Mouse (Mus musculus) heart, embryonic 11.5 days (tissue): ENCODE data around the gene Rgs7. TPM values are rescaled to one million over a fixed set of nuclear protein-coding genes. Genes with fewer than 3 reads are reported as not detected.

ENCODE experiments used
- ATAC-seq: fragments of 200-750 bp; cut with Nextera tagmentation; replicated peaks from 2 replicates; pipeline ENCODE4 v1.8.0; 2017; ENCODE audit warnings: moderate library complexity; ENCODE audit not compliant: insufficient number of reproducible peaks, low FRiP score, low TSS enrichment
- H3K27ac ChIP-seq: fragments of 300-500 bp; sonication (generic); 2 replicates; pipeline ENCODE4 v1.5.1; 2014; ENCODE audit warnings: mild to moderate bottlenecking, low read depth, low read length
- H3K27me3 ChIP-seq: fragments of 300-500 bp; sonication (generic); 2 replicates; pipeline ENCODE4 v1.6.1; 2014; ENCODE audit warnings: mild to moderate bottlenecking, low read length, mixed read lengths; ENCODE audit not compliant: control insufficient read depth, insufficient read depth
- H3K36me3 ChIP-seq: fragments of 300-500 bp; sonication (generic); 2 replicates; pipeline ENCODE4 v1.6.1; 2014; ENCODE audit warnings: mild to moderate bottlenecking, low read length, moderate library complexity, mixed read lengths; ENCODE audit not compliant: control insufficient read depth, insufficient read depth
- H3K4me1 ChIP-seq: fragments of 300-500 bp; sonication (generic); 2 replicates; pipeline ENCODE4 v1.6.1; 2014; ENCODE audit warnings: low read length; ENCODE audit not compliant: control insufficient read depth, insufficient read depth
- H3K4me2 ChIP-seq: fragments of 300-500 bp; sonication (generic); 2 replicates; pipeline ENCODE4 v1.6.1; 2014; ENCODE audit warnings: mild to moderate bottlenecking, moderate library complexity
- H3K4me3 ChIP-seq: fragments of 300-500 bp; sonication (generic); 2 replicates; pipeline ENCODE4 v1.5.1; 2014; ENCODE audit warnings: low read depth, low read length
- H3K9ac ChIP-seq: fragments of 300-500 bp; sonication (generic); 2 replicates; pipeline ENCODE4 v1.6.1; 2014; ENCODE audit warnings: mild to moderate bottlenecking, low read depth, low read length, moderate library complexity
- H3K9me3 ChIP-seq: fragments of 300-500 bp; sonication (generic); replicated peaks from 2 replicates; pipeline ENCODE4 v1.6.1; 2016; ENCODE audit warnings: low read length; ENCODE audit not compliant: control insufficient read depth
- WGBS: fragments of 180-500 bp; shearing (Covaris S2); extraction: QIAGEN DNeasy Blood & Tissue Kit; methylation state at CpG from one replicate; pipeline ENCODE4 v1.1.7; 2014; ENCODE audit not compliant: insufficient replicate concordance; 5-methylcytosine and 5-hydroxymethylcytosine counted together
- polyA plus RNA-seq: library from polyadenylated mRNA; unstranded; fragments of >200 nt; fragmentation: Nextera tagmentation; extraction: Ambion mirVana; gene quantifications from 2 replicates; pipeline ENCODE4 v1.2.1, GENCODE M21; 2014

Rgs7 gene
- polyA plus RNA-seq, 1 experiment from 2014 or later = 0.57 TPM

DNA sequence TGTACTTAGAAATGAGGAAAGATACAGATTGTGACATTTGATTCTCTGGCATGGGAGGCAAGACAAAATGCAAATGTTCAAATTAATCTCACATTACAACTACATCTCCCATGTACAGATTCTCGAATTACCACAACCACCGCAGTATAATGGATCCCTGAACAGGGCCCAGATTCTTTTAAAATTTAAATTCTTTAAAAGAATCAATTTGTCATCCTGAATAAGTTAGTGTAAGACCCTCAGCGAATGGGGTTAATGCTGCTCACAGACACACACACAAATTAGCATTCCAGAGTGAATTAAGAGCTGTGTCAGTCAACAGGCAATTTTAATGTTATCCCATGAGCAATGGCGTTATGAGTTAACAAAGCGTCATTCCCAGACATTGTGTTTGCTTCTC is 44.3 kb downstream of the Rgs7 start:
- H3K9me3 ChIP-seq = no peaks in the 10 kb centered on the region
- H3K27ac ChIP-seq = no peak overlapping the region
- H3K36me3 ChIP-seq = no peaks in the 10 kb centered on the region
- ATAC-seq = no peak
- no peaks in the 10 kb centered on the region for H3K4me1 ChIP-seq
- H3K9ac ChIP-seq = no peak overlapping the region
- 82% methylated on average over 5 of the region's 5 CpGs for WGBS
- no peak overlapping the region for H3K4me3 ChIP-seq
- H3K27me3 ChIP-seq = no peaks in the 10 kb centered on the region
- H3K4me2 ChIP-seq = no peak overlapping the region

DNA sequence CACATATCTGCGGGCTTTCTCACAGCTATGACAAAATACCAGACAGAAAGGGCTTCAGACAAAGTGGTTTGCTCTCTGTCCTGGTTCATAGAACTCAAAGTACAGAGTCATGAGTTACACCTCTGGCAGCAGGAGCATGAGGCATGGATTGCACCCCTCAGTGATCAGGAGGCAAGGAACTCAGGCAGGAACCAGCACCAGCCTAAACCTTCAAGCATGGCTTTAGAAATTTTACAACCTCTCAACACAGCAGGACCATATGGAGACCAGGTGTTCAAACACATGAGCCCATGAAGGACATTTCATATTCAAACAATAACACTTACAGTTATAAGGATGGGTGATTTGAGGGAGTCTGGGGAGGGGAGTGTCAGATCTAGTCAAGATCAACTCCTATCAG is 49.4 kb downstream of the Rgs7 start:
- Histone ChIP-seq H3K27ac (no peak overlapping the region), H3K4me1 (no peaks in the 10 kb centered on the region), H3K27me3 (no peaks in the 10 kb centered on the region), H3K9me3 (no peaks in the 10 kb centered on the region), H3K4me3 (no peak overlapping the region), H3K4me2 (no peak overlapping the region), H3K36me3 (no peaks in the 10 kb centered on the region), H3K9ac (no peak overlapping the region)
- no peak for ATAC-seq
- WGBS = 74% methylated on average over 1 of the region's 1 CpGs

DNA sequence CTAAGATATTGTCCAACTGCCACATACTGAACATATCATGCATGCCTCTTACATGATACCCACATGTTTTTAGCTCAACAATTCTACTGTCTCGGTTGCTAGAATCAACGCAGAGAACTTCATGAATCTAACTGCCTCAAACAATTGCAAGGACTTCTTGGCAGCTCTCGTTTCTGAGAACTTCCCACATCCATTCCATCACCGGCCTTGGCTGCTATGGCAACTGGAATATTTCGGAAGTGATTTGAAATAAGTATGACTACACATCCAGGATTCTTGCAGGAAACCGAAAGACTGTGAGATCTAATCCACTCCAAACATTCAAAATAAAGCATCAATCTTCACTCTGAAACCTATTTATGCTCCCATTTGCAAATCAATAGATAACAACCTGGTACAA is 50.3 kb downstream of the Rgs7 start:
- Histone ChIP-seq H3K9ac (no peak overlapping the region), H3K4me1 (no peaks in the 10 kb centered on the region), H3K4me3 (no peak overlapping the region), H3K36me3 (no peaks in the 10 kb centered on the region), H3K27me3 (no peaks in the 10 kb centered on the region), H3K27ac (no peak overlapping the region), H3K4me2 (no peak overlapping the region), H3K9me3 (no peaks in the 10 kb centered on the region)
- 83% methylated on average over 6 of the region's 6 CpGs for WGBS
- ATAC-seq = no peak

DNA sequence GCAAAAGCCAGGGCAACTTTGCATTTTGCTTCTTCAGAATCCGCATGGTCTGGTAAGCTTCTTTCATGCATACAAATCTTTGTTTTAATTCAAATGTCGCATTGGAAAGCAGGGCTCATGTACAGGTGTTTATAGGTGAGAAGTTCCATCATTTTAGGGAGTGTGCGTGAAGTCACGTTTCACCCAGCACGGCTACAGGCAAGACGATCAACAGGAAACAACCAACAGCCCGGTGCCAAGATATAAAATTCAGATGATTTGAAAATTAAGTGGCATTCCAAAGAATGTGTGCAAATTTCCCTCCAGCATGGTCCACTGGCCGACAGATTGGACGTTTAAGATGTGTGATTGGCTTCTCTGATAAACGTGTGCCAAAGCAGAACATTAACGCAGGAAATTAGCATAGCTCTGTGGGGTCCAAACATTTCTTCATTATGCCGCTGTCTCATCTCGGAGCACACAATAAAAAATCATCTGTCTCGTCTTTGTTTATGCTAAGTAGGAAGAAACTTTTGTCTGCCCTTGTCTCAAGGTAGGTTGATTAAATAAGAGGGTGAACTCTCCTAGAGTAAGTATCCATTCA is 58.6 kb downstream of the Rgs7 start:
- no peak overlapping the region for H3K4me2 ChIP-seq
- no peak for ATAC-seq
- H3K4me3 ChIP-seq = no peak overlapping the region
- 84% methylated on average over 14 of the region's 14 CpGs for WGBS
- H3K27me3 ChIP-seq = no peaks in the 10 kb centered on the region
- H3K36me3 ChIP-seq = no peaks in the 10 kb centered on the region
- no peak overlapping the region for H3K9ac ChIP-seq
- no peaks in the 10 kb centered on the region for H3K4me1 ChIP-seq
- H3K27ac ChIP-seq = no peak overlapping the region
- no peaks in the 10 kb centered on the region for H3K9me3 ChIP-seq

DNA sequence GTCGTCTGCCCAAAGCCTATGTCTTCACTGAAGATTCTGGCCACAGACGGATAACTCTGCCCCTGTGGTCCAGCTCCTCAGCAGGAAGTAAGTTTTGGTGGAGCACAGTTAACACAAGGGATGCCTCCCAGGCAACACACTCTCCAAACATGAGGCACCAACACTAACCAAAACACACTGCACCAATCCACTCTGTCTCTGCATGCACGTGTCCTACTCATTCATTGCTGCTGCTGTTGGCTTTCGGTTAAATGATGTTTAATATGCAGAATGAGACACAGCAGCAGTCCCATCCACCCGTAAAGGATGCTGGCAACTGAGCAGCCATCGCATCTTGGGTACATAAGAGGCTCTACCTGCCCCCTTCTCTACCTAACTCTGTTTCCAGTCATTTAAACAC is 59.2 kb downstream of the Rgs7 start:
- H3K4me1 ChIP-seq = no peaks in the 10 kb centered on the region
- H3K27ac ChIP-seq = no peak overlapping the region
- 78% methylated on average over 6 of the region's 6 CpGs for WGBS
- no peak overlapping the region for H3K9ac ChIP-seq
- H3K4me3 ChIP-seq = no peak overlapping the region
- H3K9me3 ChIP-seq = no peaks in the 10 kb centered on the region
- H3K4me2 ChIP-seq = no peak overlapping the region
- no peaks in the 10 kb centered on the region for H3K36me3 ChIP-seq
- no peaks in the 10 kb centered on the region for H3K27me3 ChIP-seq
- ATAC-seq = no peak

DNA sequence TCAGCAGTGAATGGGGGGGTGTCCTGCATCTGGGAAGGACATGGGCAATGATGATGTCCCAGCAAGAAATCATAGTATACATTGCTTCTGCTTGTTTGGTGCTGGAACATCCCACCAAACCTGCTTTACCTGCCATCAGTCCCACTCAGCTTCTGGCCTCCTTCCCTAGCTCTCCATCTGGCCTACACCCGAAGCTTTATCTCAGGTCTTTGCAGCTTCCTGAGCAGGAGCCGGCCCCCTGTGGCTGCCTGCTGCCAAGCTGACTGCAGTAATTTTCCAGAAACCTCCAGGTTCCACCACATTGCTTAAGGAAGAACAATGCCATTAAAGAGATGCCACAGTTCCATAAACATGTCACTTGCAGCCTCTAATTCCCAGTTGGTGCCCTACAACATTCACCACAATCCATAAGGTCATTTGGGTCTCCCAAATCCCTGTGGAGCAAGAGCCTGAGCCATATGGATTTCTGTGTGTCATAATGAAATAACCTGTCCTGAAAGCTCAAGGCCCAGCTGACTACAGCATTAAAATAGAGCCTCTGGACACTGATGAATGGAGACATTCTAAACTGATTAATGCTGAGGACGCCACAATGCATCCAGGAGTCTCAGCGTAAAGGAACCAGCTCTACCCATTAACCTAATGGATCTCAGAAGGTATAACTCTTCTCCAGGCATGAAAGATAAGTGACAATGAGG is 60.8 kb downstream of the Rgs7 start:
- Histone ChIP-seq H3K4me3 (no peak overlapping the region), H3K9ac (no peak overlapping the region), H3K4me1 (no peaks in the 10 kb centered on the region), H3K27me3 (no peaks in the 10 kb centered on the region), H3K4me2 (no peak overlapping the region), H3K9me3 (no peaks in the 10 kb centered on the region), H3K27ac (no peak overlapping the region), H3K36me3 (no peaks in the 10 kb centered on the region)
- ATAC-seq = no peak
- WGBS = 54% methylated on average over 4 of the region's 4 CpGs

DNA sequence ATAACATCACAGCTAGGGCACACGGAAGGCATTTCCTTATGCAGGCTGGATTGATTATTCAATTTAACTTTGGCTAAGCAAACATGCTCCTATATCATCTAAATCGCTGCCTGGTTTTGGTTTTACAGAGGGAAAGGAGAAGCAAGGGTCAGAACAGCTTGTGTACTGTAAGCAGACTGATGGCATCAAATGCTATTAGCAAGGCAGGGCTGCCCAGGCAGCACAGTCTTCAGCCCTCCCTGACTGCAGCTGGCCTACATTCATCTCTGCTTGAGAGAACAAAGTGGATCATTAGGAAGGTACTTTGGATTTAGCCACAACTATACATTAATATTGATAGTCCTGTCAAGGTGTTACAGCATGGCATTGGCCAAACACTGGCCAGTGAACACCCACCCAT is 65.2 kb downstream of the Rgs7 start:
- no peaks in the 10 kb centered on the region for H3K4me1 ChIP-seq
- WGBS = 81% methylated on average over 2 of the region's 2 CpGs
- H3K4me3 ChIP-seq = no peak overlapping the region
- H3K9me3 ChIP-seq = no peaks in the 10 kb centered on the region
- no peak for ATAC-seq
- H3K4me2 ChIP-seq = no peak overlapping the region
- H3K27ac ChIP-seq = no peak overlapping the region
- no peaks in the 10 kb centered on the region for H3K27me3 ChIP-seq
- H3K9ac ChIP-seq = no peak overlapping the region
- no peaks in the 10 kb centered on the region for H3K36me3 ChIP-seq

DNA sequence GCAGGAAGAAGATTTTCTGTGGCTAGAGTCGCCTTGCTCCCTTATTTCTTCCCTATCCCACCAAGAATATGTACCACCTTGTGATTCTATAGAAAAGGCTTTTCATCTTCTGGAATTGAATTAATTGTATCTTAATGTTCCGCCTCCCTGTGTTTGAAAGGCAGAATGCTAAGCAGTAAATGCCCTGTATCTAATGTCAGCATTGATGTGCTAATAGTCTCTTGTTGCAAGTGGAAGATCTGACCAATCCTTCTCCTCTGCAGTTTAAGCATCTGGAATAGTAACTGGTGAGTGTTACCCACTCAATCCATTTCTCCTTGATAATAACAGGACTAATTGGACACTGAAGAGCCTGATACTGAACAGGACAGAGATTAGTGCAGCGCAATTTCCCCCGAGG is 65.9 kb downstream of the Rgs7 start:
- Histone ChIP-seq H3K27ac (no peak overlapping the region), H3K9ac (no peak overlapping the region), H3K9me3 (no peaks in the 10 kb centered on the region), H3K4me2 (no peak overlapping the region), H3K36me3 (no peaks in the 10 kb centered on the region), H3K4me1 (no peaks in the 10 kb centered on the region), H3K4me3 (no peak overlapping the region), H3K27me3 (no peaks in the 10 kb centered on the region)
- 67% methylated on average over 4 of the region's 4 CpGs for WGBS
- no peak for ATAC-seq

DNA sequence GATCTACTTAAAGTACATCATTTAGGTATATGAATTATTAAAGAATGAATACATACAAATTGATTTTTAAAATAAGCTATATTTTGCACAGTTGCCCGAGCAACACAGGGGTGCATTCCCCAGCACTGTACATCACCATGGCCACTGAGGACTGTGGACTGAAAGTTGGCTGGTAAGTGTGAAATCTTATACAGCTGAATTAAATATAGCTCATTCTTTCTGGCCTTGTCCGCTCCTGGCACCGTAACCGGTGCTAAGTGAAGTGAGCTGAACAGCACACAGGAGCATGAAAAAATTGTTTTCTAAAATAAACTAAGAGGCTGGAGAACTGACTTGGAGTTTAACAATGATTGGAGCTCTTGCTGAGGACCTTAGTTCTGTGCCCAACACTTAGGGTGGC is 71.4 kb downstream of the Rgs7 start:
- Histone ChIP-seq H3K27ac (no peak overlapping the region), H3K9me3 (no peaks in the 10 kb centered on the region), H3K4me1 (no peaks in the 10 kb centered on the region), H3K4me2 (no peak overlapping the region), H3K36me3 (no peaks in the 10 kb centered on the region), H3K27me3 (no peaks in the 10 kb centered on the region), H3K4me3 (no peak overlapping the region), H3K9ac (no peak overlapping the region)
- ATAC-seq = no peak
- 82% methylated on average over 4 of the region's 4 CpGs for WGBS
